Mouse (Mus musculus): ENCODE measurements around the gene Pitx1. TPM values are rescaled to one million over a fixed set of nuclear protein-coding genes. Genes with fewer than 3 reads are reported as not detected.

Pitx1 gene
- total RNA-seq, 2 experiments from 2014 or later: not detected

DNA sequence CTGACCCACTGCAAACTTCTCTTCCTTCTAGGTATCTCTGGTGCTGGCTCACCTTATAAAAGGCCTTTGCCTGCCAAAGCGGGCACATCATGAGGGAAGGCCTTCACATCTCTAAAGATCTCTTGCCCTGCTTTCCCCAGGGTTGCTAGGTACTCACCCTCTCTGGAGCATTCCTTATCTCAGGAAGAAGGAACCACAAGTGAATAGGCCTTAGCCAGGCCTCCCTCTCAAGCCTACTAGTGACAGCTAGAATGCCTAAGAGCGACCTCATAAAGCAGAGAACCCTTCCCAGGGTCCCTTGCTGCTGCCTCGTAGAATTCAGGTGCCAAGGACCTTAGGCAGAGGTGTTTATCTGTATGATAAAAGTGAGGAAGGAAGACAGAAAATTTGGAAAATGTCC is 51.7 kb downstream of the Pitx1 start, which contains the start of gene Catsper3:
Catsper3 (plus strand) TSS at position 301 of the 400 bp plus-strand sequence.
- DNase-seq (ENCODE audit: low spot score in 2 of 2): no peak

DNA sequence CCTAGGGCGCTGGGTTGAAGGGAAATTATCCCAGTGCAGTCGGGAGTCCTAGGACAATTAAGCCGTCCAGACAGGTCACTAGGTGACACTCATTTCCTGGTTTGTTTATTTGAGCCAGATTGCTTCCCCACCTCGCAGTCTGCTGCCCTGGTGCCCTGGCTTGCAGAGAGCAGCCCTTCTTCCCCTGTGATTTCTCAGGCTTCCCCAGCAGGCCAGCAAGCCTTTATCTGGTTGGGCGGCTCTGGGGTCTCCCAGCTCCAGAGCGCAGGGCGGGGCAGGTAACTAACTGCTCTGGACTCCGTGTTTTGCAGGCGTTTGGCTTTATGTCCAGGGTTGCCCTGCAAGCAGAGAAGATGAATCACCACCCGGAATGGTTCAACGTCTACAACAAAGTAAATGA is 60.9 kb downstream of the Pitx1 start:
- DNase-seq (ENCODE audit: low spot score in 2 of 2): no peak

Other genes with a start within 250 kb of the Pitx1 start
- gene B4galt7, start 236.3 kb downstream of the Pitx1 start, total RNA-seq (2021): 10 to 100 TPM; 25.9 to 26.7 TPM
- 10 to 100 TPM; 43.3 to 47.6 TPM for gene Caml, start 213.2 kb downstream of the Pitx1 start, total RNA-seq (2021)
- gene Ddx46, start 201.2 kb downstream of the Pitx1 start, total RNA-seq (2021): 10 to 100 TPM; 38.4 to 44.6 TPM
- gene B230219D22Rik, start 143.1 kb downstream of the Pitx1 start, total RNA-seq (2021): 10 to 100 TPM; 71.1 to 73.9 TPM
- 10 to 100 TPM; 76.1 to 76.9 TPM for gene Txndc15, start 121.5 kb downstream of the Pitx1 start, total RNA-seq (2021)
- 10 to 100 TPM; 34.8 to 38.9 TPM for gene Pcbd2, start 108.8 kb downstream of the Pitx1 start, total RNA-seq (2021)
- not detected for gene Catsper3, start 51.6 kb downstream of the Pitx1 start, total RNA-seq (2021)

Measured in layer of hippocampus, adult 18-20 months (tissue).